Mouse (Mus musculus) MEL (cell line): ENCODE data around the gene Emsy. TPM values are rescaled to one million over a fixed set of nuclear protein-coding genes. Genes with fewer than 3 reads are reported as not detected.
A peak's percentile ranks its signal among the peaks of the same experiment; 100 is the strongest.

Experiments
- DNase-seq: peaks from one replicate; pipeline ENCODE4 v3.0.0; 2011; ENCODE audit warnings: low read depth, low spot score
- H3K27ac ChIP-seq: 2 replicates; pipeline ENCODE4 v1.5.1; 2012; ENCODE audit warnings: low read depth, mild to moderate bottlenecking, control low read depth, low read length, moderate library complexity; ENCODE audit not compliant: control insufficient read depth
- H3K27me3 ChIP-seq, 2 experiments: fragments of 150-350 bp in 1 of 2; sonication (generic) in 1 of 2; 2 replicates each; pipeline ENCODE4 v1.6.1; 2012; ENCODE audit warnings: low read length in 2 of 2, mild to moderate bottlenecking in 2 of 2, improper control_type of control experiment in 1 of 2, moderate library complexity in 1 of 2; ENCODE audit not compliant: insufficient read depth in 2 of 2, control insufficient read depth in 1 of 2
- H3K36me3 ChIP-seq, 2 experiments: 2 replicates each; pipeline ENCODE4 v1.6.1; 2012 to 2014; ENCODE audit warnings: low read length in 2 of 2, improper control_type of control experiment in 1 of 2, inconsistent platforms in 1 of 2, mild to moderate bottlenecking in 1 of 2; ENCODE audit not compliant: insufficient read depth in 2 of 2, control insufficient read depth in 1 of 2
- H3K4me1 ChIP-seq, 2 experiments: fragments of 150-350 bp in 1 of 2; sonication (generic) in 1 of 2; 2 replicates each; pipeline ENCODE4 v1.6.1; 2012; ENCODE audit warnings: low read length in 2 of 2, improper control_type of control experiment in 1 of 2, mild to moderate bottlenecking in 1 of 2; ENCODE audit not compliant: insufficient read depth in 2 of 2, control insufficient read depth in 1 of 2
- H3K4me3 ChIP-seq, 2 experiments: fragments of 150-350 bp in 1 of 2; sonication (generic) in 1 of 2; 2 replicates each; pipeline ENCODE4 v1.5.1; 2012; ENCODE audit warnings: low read depth in 2 of 2, low read length in 2 of 2, mild to moderate bottlenecking in 2 of 2, moderate library complexity in 2 of 2, control low read depth in 1 of 2, improper control_type of control experiment in 1 of 2; ENCODE audit not compliant: control insufficient read depth in 1 of 2, insufficient read depth in 1 of 2
- H3K79me2 ChIP-seq: 2 replicates; pipeline ENCODE4 v1.6.1; 2012; ENCODE audit warnings: mild to moderate bottlenecking, low read length, moderate library complexity; ENCODE audit not compliant: control insufficient read depth, poor library complexity, insufficient read depth
- H3K9ac ChIP-seq: 2 replicates; pipeline ENCODE4 v1.6.1; 2012; ENCODE audit warnings: low read depth, mild to moderate bottlenecking, control low read depth, low read length, moderate library complexity; ENCODE audit not compliant: control insufficient read depth, poor library complexity, severe bottlenecking
- H3K9me3 ChIP-seq: fragments of 150-350 bp; sonication (generic); replicated peaks from 2 replicates; pipeline ENCODE4 v1.6.1; 2012; ENCODE audit warnings: mild to moderate bottlenecking, low read length, improper control_type of control experiment, moderate library complexity; ENCODE audit not compliant: insufficient read depth
- BHLHE40 ChIP-seq: IDR thresholded peaks from 2 replicates; pipeline ENCODE4 v1.6.1; 2012; ENCODE audit warnings: low read depth, mild to moderate bottlenecking, inconsistent platforms, low read length, improper control_type of control experiment, borderline replicate concordance
- CHD2 ChIP-seq: IDR thresholded peaks from 2 replicates; pipeline ENCODE4 v1.6.1; 2011; ENCODE audit warnings: low read length, improper control_type of control experiment
- E2F4 ChIP-seq: IDR thresholded peaks from 2 replicates; pipeline ENCODE4 v1.6.1; 2011; ENCODE audit warnings: low read depth, low read length, improper control_type of control experiment, borderline replicate concordance
- ELF1 ChIP-seq: IDR thresholded peaks from 2 replicates; pipeline ENCODE4 v1.6.1; 2014; ENCODE audit warnings: low read depth, mild to moderate bottlenecking, inconsistent platforms, low read length, improper control_type of control experiment, moderate library complexity
- ETS1 ChIP-seq: IDR thresholded peaks from 2 replicates; pipeline ENCODE4 v1.6.1; 2012; ENCODE audit warnings: low read depth, mild to moderate bottlenecking, inconsistent platforms, low read length, improper control_type of control experiment, moderate library complexity
- HCFC1 ChIP-seq: IDR thresholded peaks from 2 replicates; pipeline ENCODE4 v1.6.1; 2012; ENCODE audit warnings: low read depth, mild to moderate bottlenecking, inconsistent platforms, low read length, improper control_type of control experiment, moderate library complexity
- JUND ChIP-seq: IDR thresholded peaks from 2 replicates; pipeline ENCODE4 v1.6.1; 2011; ENCODE audit warnings: low read depth, mild to moderate bottlenecking, improper control_type of control experiment, low read length
- MAX ChIP-seq: IDR thresholded peaks from 2 replicates; pipeline ENCODE4 v1.6.1; 2011; ENCODE audit warnings: low read length, improper control_type of control experiment
- MAZ ChIP-seq: IDR thresholded peaks from 2 replicates; pipeline ENCODE4 v1.6.1; 2012; ENCODE audit warnings: low read depth, mild to moderate bottlenecking, inconsistent platforms, low read length, improper control_type of control experiment
- MXI1 ChIP-seq: IDR thresholded peaks from 2 replicates; pipeline ENCODE4 v1.6.1; 2011; ENCODE audit warnings: mild to moderate bottlenecking, low read depth, low read length, improper control_type of control experiment
- NELFE ChIP-seq: IDR thresholded peaks from 2 replicates; pipeline ENCODE4 v1.6.1; 2011; ENCODE audit warnings: low read depth, low read length, improper control_type of control experiment
- POLR2A ChIP-seq, 2 experiments: IDR thresholded peaks; 2 replicates each; pipeline ENCODE4 v1.6.1; 2011 to 2012; ENCODE audit warnings: low read length in 2 of 2, mild to moderate bottlenecking in 2 of 2, control low read depth in 1 of 2, improper control_type of control experiment in 1 of 2, low read depth in 1 of 2, moderate library complexity in 1 of 2; ENCODE audit not compliant: control insufficient read depth in 1 of 2, insufficient read depth in 1 of 2, poor library complexity in 1 of 2
- POLR2AphosphoS2 ChIP-seq: IDR thresholded peaks from 2 replicates; pipeline ENCODE4 v1.6.1; 2011; ENCODE audit warnings: low read length, improper control_type of control experiment
- SIN3A ChIP-seq: IDR thresholded peaks from 2 replicates; pipeline ENCODE4 v1.6.1; 2012; ENCODE audit warnings: low read length, improper control_type of control experiment, inconsistent platforms
- SMC3 ChIP-seq: IDR thresholded peaks from 2 replicates; pipeline ENCODE4 v1.6.1; 2011; ENCODE audit warnings: low read depth, low read length, improper control_type of control experiment
- ZMIZ1 ChIP-seq: IDR thresholded peaks from 2 replicates; pipeline ENCODE4 v1.6.1; 2012; ENCODE audit warnings: low read depth, mild to moderate bottlenecking, inconsistent platforms, low read length, improper control_type of control experiment, moderate library complexity
- ZNF384 ChIP-seq: IDR thresholded peaks from 2 replicates; pipeline ENCODE4 v1.6.1; 2012; ENCODE audit warnings: low read depth, mild to moderate bottlenecking, inconsistent platforms, low read length, improper control_type of control experiment
- polyA plus RNA-seq, 2 experiments: library from polyadenylated mRNA; stranded (reverse) in 1 of 2; unstranded in 1 of 2; fragments of >175 nt in 1 of 2; fragments of >200 nt in 1 of 2; gene quantifications; 2 replicates each; pipeline versions ENCODE4 v1.2.1 to v1.2.4; 2012; ENCODE audit warnings: low replicate concordance in 2 of 2, low read depth in 1 of 2; ENCODE audit not compliant: insufficient read length in 2 of 2, insufficient read depth in 1 of 2, missing spikeins in 1 of 2
- total RNA-seq: library from RNA; depleted of rRNA; stranded (reverse); fragments of 300-350 nt; gene quantifications from 2 replicates; pipeline ENCODE4 v1.2.3, GENCODE M21; 2012

Gene Emsy
- total and polyA plus RNA-seq, 3 experiments = 10.2 to 24.1 TPM; not detected in 1

- Histone ChIP-seq H3K4me3 (no peak overlapping the region), H3K4me1 (peaks cover 5 to 9% of the 10 kb centered on the region in 2 experiments), H3K27me3 (no peaks in the 10 kb centered on the region), H3K27ac (no peak overlapping the region), H3K9me3 (no peaks in the 10 kb centered on the region), H3K36me3 (peaks cover 0 to 9% of the 10 kb centered on the region in 2 experiments; a peak in 2 of 4 replicates), H3K79me2 (no peaks in the 10 kb centered on the region), H3K9ac (no peak overlapping the region)
- no peak for DNase-seq
- TF ChIP-seq ZMIZ1 = no peak
- no peak for TF ChIP-seq JUND
- TF ChIP-seq ZNF384 = peak; percentile 66; the same call in 1 of the 2 replicates
Observed at GRCm38 (mm10) chr7:98665166-98665565, 8.6 kb upstream of the Emsy start.

- peaks cover 0 to 15% of the 10 kb centered on the region in 2 experiments; a peak in 3 of 4 replicates for H3K36me3 ChIP-seq
- H3K79me2 ChIP-seq = peaks cover 28% of the 10 kb centered on the region
- H3K9me3 ChIP-seq = no peaks in the 10 kb centered on the region
- peak overlapping the region; percentile 81 to 84 for H3K4me3 ChIP-seq
- H3K27ac ChIP-seq = peak overlapping the region; percentile 94
- TF ChIP-seq POLR2AphosphoS2 (0 out of 2 replicates have a peak, but pooled peaks have one; percentile 40), HCFC1 (no peak; the same call in 1 of the 2 replicates), SIN3A (peak; percentile 92), ETS1 (peak; percentile 68), MAZ (0 out of 2 replicates have a peak, but pooled peaks have one; percentile 29), POLR2A (IDR thresholded peaks at IDR 0.05; ENCODE audit: control insufficient read depth in 1 of 2, insufficient read depth in 1 of 2, low read depth in 1 of 2, low read length in 2 of 2, poor library complexity in 1 of 2) (peak in 1 of 2 experiments; percentile 30; a peak in 1 of 4 replicates), SMC3 (no peak), E2F4 (0 out of 2 replicates have a peak, but pooled peaks have one; percentile 48), MXI1 (peak; percentile 69), MAX (peak; percentile 53), ELF1 (peak; percentile 55), ZNF384 (no peak), BHLHE40 (no peak), NELFE (peak; percentile 39; the same call in 1 of the 2 replicates), CHD2 (no peak)
- H3K27me3 ChIP-seq = no peaks in the 10 kb centered on the region
- H3K9ac ChIP-seq = peak overlapping the region; percentile 95
- peaks cover 0 to 11% of the 10 kb centered on the region in 2 experiments; a peak in 2 of 4 replicates for H3K4me1 ChIP-seq
- peak; percentile 89 for DNase-seq
Observed at GRCm38 (mm10) chr7:98655681-98656530, 677 bp downstream of the Emsy start.
